Mouse (Mus musculus): Measurements from ENCODE around the gene Uhrf1bp1l. TPM values are rescaled to one million over a fixed set of nuclear protein-coding genes. Genes with fewer than 3 reads are reported as not detected.

Gene Uhrf1bp1l
- polyA plus RNA-seq, 1 experiment from 2014 or later = 26.3 TPM

Other genes starting within 250 kb of the Uhrf1bp1l start
- gene Nr1h4, start 211.4 kb upstream of the Uhrf1bp1l start, polyA plus RNA-seq (2015; fragmentation: Nextera tagmentation; extraction: Ambion mirVana) = not detected in 2 replicates
- gene Slc17a8, start 123.7 kb upstream of the Uhrf1bp1l start, polyA plus RNA-seq (2015; fragmentation: Nextera tagmentation; extraction: Ambion mirVana) = 0.06 TPM in 1 of 2 replicates, not detected in the other
- 7.4 and 8.0 TPM in 2 replicates for gene Scyl2, start 58.7 kb upstream of the Uhrf1bp1l start, polyA plus RNA-seq (2015; fragmentation: Nextera tagmentation; extraction: Ambion mirVana)
- gene Actr6, start 12.7 kb upstream of the Uhrf1bp1l start, polyA plus RNA-seq (2015; fragmentation: Nextera tagmentation; extraction: Ambion mirVana) = 41.2 and 41.8 TPM in 2 replicates
- 2.9 and 4.1 TPM in 2 replicates for gene Anks1b, start 128.5 kb downstream of the Uhrf1bp1l start, polyA plus RNA-seq (2015; fragmentation: Nextera tagmentation; extraction: Ambion mirVana)